Mouse (Mus musculus) limb, embryonic 10.5 days (tissue): ENCODE data around the gene Gng10. TPM values are rescaled to one million over a fixed set of nuclear protein-coding genes. Genes with fewer than 3 reads are reported as not detected.

Source experiments
- polyA plus RNA-seq: library from polyadenylated mRNA; unstranded; fragments of >200 nt; fragmentation: Nextera tagmentation; extraction: Ambion mirVana; gene quantifications from 2 replicates; pipeline ENCODE4 v1.2.1, GENCODE M21; 2016

The Gng10 gene
- polyA plus RNA-seq, 1 experiment from 2014 or later = 96.4 TPM

Other genes starting within 250 kb of the Gng10 start
- gene Olfr267, start 247.4 kb upstream of the Gng10 start, polyA plus RNA-seq = not detected in 2 replicates
- 36.6 and 38.8 TPM in 2 replicates for gene Ecpas, start 122.3 kb upstream of the Gng10 start, polyA plus RNA-seq
- 1.0 and 1.1 TPM in 2 replicates for gene Zkscan16, start 91.5 kb upstream of the Gng10 start, polyA plus RNA-seq
- gene Ptgr1, start 48.0 kb upstream of the Gng10 start, polyA plus RNA-seq = 12.0 and 15.7 TPM in 2 replicates
- gene Dnajc25, start 40.0 kb upstream of the Gng10 start, polyA plus RNA-seq = 5.5 and 8.3 TPM in 2 replicates
- gene Gm20503, start 31.9 kb upstream of the Gng10 start, polyA plus RNA-seq = 9.3 and 9.8 TPM in 2 replicates
- gene AI481877, start 103.9 kb downstream of the Gng10 start, polyA plus RNA-seq = not detected in 2 replicates
- gene Ugcg, start 154.2 kb downstream of the Gng10 start, polyA plus RNA-seq = 8.7 and 9.2 TPM in 2 replicates